Mouse (Mus musculus) embryonic fibroblast, embryonic 13.5 days (primary cell): Measurements from ENCODE around the gene Kmt2e. TPM values are rescaled to one million over a fixed set of nuclear protein-coding genes. Genes with fewer than 3 reads are reported as not detected.

Source experiments
- H3K27ac ChIP-seq: 2 replicates; pipeline ENCODE4 v1.5.1; 2012; ENCODE audit warnings: low read length, control low read depth, inconsistent platforms; ENCODE audit not compliant: insufficient read depth
- H3K4me1 ChIP-seq: 2 replicates; pipeline ENCODE4 v1.6.1; 2011; ENCODE audit warnings: low read length; ENCODE audit not compliant: control insufficient read depth, insufficient read depth
- H3K4me3 ChIP-seq: 2 replicates; pipeline ENCODE4 v1.5.1; 2011; ENCODE audit warnings: mild to moderate bottlenecking, control low read depth, low read length; ENCODE audit not compliant: insufficient read depth
- CTCF ChIP-seq: IDR thresholded peaks from 2 replicates; pipeline ENCODE4 v1.5.1; 2011; ENCODE audit warnings: mild to moderate bottlenecking, control low read depth, low read length, moderate library complexity, borderline replicate concordance; ENCODE audit not compliant: insufficient read depth
- POLR2A ChIP-seq: IDR thresholded peaks from 2 replicates; pipeline ENCODE4 v1.6.1; 2011; ENCODE audit warnings: low read depth, mild to moderate bottlenecking, control low read depth, low read length, moderate library complexity
- polyA plus RNA-seq: library from polyadenylated mRNA; stranded (reverse); fragments of >200 nt; gene quantifications from 2 replicates; pipeline ENCODE4 v1.2.4, GENCODE M21; 2011; ENCODE audit warnings: low read depth; ENCODE audit not compliant: missing spikeins, insufficient read length

The Kmt2e gene
- polyA plus RNA-seq, 1 experiment = 71.8 TPM

- H3K4me1 ChIP-seq = no peaks in the 10 kb centered on the region
- H3K27ac ChIP-seq = peak overlapping the region; percentile 98
- TF ChIP-seq POLR2A = peak; percentile 34; the same call in 1 of the 2 replicates
- TF ChIP-seq CTCF = no peak
- peak overlapping the region; percentile 93 for H3K4me3 ChIP-seq
These were observed 2.1 kb upstream of the Kmt2e start for GRCm38 (mm10) chr5:23431948-23432707.

GRCm38 (mm10) chr5:23432708-23433645, 1.3 kb upstream of the Kmt2e start:
- Histone ChIP-seq H3K4me1 (no peaks in the 10 kb centered on the region), H3K27ac (peak overlapping the region; percentile 98), H3K4me3 (peak overlapping the region; percentile 93)
- peak; percentile 90 for TF ChIP-seq POLR2A
- no peak for TF ChIP-seq CTCF

GRCm38 (mm10) chr5:23434598-23435481, 599 bp downstream of the Kmt2e start:
- no peak for TF ChIP-seq CTCF
- TF ChIP-seq POLR2A = peak; percentile 72
- Histone ChIP-seq H3K27ac (peak overlapping the region; percentile 95), H3K4me1 (no peaks in the 10 kb centered on the region), H3K4me3 (peak overlapping the region; percentile 71)

DNA sequence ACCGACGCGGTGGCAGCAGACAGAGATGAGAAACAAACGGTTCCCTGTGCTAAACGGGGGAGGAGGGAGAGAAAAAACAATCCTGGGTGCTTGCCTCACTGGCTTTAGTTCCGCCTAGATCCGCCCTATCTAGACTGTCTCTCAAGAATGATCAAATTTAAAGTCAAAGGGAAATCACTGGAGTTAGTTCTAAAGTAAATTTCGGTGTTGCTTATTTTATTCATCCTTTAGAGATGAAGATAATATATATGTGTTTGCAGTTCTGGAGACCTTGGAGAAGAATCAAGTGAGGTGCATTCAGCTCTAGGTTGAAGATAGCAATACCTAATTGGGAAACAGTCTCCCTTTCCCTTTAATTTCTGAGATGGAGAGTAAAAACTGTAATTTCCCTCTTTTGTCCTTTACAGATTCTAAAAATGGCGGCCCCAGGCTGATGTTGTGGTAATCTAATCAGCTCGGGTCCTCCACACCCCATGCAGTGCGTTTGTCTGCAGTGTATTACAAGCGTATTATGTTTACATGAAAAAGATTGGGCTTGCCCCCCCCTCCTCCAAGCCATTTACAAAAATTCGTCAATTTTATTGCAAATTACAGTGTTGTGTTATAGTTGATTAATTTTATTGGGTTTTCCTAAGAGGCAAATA, 1.4 kb downstream of the Kmt2e start:
- TF ChIP-seq POLR2A (no peak), CTCF (no peak)

GRCm38 (mm10) chr5:23436735-23437134, 2.5 kb downstream of the Kmt2e start:
- H3K27ac ChIP-seq = no peak overlapping the region
- H3K4me1 ChIP-seq = no peaks in the 10 kb centered on the region
- H3K4me3 ChIP-seq = peak overlapping the region; percentile 43
- TF ChIP-seq CTCF (no peak), POLR2A (no peak)

More for the DNA sequence above, 1.4 kb downstream of the Kmt2e start:
- Histone ChIP-seq H3K4me1 (no peaks in the 10 kb centered on the region), H3K4me3 (peak overlapping the region; percentile 71), H3K27ac (peak overlapping the region; percentile 95)

DNA sequence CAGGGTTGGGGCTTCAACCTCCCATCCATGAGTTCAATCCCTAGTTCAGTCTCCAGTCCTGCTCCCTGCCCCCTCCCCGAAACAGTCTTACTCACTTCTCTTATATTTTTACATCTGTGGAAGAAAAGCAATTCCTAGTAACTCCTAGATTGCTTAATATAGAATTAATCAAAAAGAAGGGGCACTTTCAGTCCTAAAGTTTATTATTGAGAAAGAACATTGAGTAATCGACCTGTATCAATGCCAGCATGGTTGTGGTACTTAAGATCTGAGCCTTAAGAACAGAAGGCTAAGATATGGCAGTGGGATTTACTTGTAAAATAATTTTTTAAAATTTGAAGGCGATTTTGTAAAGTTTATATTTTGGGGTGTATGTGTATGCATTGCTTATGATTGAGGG, 5.6 kb downstream of the Kmt2e start:
- no peak overlapping the region for H3K27ac ChIP-seq
- TF ChIP-seq CTCF (no peak), POLR2A (no peak)
- peaks cover 3% of the 10 kb centered on the region for H3K4me1 ChIP-seq
- H3K4me3 ChIP-seq = no peak overlapping the region

- TF ChIP-seq CTCF (no peak), POLR2A (no peak)
- no peak overlapping the region for H3K27ac ChIP-seq
- H3K4me3 ChIP-seq = no peak overlapping the region
- H3K4me1 ChIP-seq = peaks cover 3% of the 10 kb centered on the region
These were observed 6.3 kb downstream of the Kmt2e start for GRCm38 (mm10) chr5:23440572-23440971.

DNA sequence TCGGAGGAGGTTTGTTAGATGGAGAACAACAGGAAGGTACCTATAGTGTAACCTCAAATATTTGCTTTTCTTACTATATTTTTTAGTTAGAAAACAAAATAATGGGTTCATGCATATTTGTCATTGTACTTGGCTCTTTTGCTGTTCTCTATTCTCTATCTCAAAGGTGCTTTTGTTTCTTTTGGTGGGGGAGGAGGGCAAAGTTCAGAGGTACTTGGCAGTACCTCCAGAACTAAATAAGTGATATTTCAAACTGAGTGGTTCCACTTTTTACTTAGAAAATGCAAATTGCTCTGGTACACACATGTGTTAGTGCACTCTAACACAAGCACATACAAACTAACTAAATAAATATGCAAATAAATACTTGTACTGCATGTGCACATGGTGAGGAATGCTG, 7.7 kb downstream of the Kmt2e start:
- H3K4me3 ChIP-seq = no peak overlapping the region
- no peak for TF ChIP-seq POLR2A
- no peak for TF ChIP-seq CTCF

More for the DNA sequence above, 7.7 kb downstream of the Kmt2e start:
- Histone ChIP-seq H3K27ac (no peak overlapping the region), H3K4me1 (peaks cover 3% of the 10 kb centered on the region)
